Mouse (Mus musculus): Measurements from ENCODE around the gene Spock1. TPM values are rescaled to one million over a fixed set of nuclear protein-coding genes. Genes with fewer than 3 reads are reported as not detected.

Spock1 gene
- polyA plus RNA-seq, 1 experiment from 2014 or later, result 0.12 TPM

DNA sequence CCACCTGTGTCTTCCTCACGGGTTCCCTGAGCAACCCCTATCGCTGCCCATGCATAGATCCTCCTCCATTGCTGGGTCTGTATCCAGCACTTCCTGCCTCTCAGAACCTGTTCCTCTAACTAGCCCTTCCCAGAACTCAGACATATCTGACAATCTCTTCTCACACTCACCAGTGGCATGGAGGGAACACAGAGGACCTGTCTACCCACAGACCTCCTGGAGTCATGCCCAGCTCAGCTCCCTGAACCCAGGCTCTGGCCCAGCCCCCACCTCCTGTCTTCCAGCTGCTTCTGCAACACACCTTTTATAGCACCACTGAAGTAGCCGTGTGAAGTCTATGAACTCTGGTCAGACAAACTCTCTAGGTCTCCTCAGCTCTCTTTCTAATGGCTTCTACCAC, 101.3 kb downstream of the Spock1 start:
- Histone ChIP-seq H3K27me3 (ENCODE audit: control insufficient read depth, insufficient read depth, low read depth, low read length) (no peaks in the 10 kb centered on the region), H3K4me1 (ENCODE audit: control insufficient read depth, low read depth, low read length) (no peaks in the 10 kb centered on the region), H3K4me2 (ENCODE audit: low read depth, low read length) (no peak overlapping the region), H3K4me3 (ENCODE audit: low read depth, low read length) (no peak overlapping the region), H3K36me3 (ENCODE audit: control insufficient read depth, insufficient read depth) (no peaks in the 10 kb centered on the region), H3K9me3 (replicated peaks; ENCODE audit: control insufficient read depth, low read length) (no peaks in the 10 kb centered on the region), H3K27ac (ENCODE audit: low read length) (no peak overlapping the region), H3K9ac (ENCODE audit: low read depth, low read length) (no peak overlapping the region)
- WGBS (ENCODE audit: insufficient replicate concordance), result 55% methylated on average over 3 of the region's 3 CpGs
- no peak for ATAC-seq (ENCODE audit: low read depth)

DNA sequence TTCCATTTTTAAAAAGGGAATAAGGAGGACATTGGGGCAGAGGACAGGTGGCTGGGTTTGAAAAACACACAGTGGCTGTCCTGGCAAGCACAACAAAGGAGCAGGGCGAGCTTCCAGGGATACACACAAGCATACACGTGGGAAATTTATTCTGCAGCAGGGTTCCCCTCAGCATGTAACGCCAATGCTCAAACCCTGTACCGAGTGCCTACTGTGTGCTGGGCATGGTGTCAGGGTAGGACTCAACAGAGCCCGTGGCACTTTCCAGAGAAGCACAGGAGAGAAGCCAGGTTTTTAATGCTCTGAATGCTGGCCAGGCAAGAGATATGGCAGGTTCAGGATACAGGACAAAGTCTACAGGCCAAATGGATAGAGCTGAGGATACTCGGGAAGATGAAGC, 101.8 kb downstream of the Spock1 start:
- no peak overlapping the region for H3K4me3 ChIP-seq (ENCODE audit: low read depth, low read length)
- H3K36me3 ChIP-seq (ENCODE audit: control insufficient read depth, insufficient read depth), result no peaks in the 10 kb centered on the region
- H3K27me3 ChIP-seq (ENCODE audit: control insufficient read depth, insufficient read depth, low read depth, low read length), result no peaks in the 10 kb centered on the region
- H3K27ac ChIP-seq (ENCODE audit: low read length), result no peak overlapping the region
- H3K9ac ChIP-seq (ENCODE audit: low read depth, low read length), result no peak overlapping the region
- no peaks in the 10 kb centered on the region for H3K4me1 ChIP-seq (ENCODE audit: control insufficient read depth, low read depth, low read length)
- no peak overlapping the region for H3K4me2 ChIP-seq (ENCODE audit: low read depth, low read length)
- WGBS (ENCODE audit: insufficient replicate concordance), result 59% methylated on average over 6 of the region's 6 CpGs
- no peaks in the 10 kb centered on the region for H3K9me3 ChIP-seq (replicated peaks; ENCODE audit: control insufficient read depth, low read length)
- no peak for ATAC-seq (ENCODE audit: low read depth)

DNA sequence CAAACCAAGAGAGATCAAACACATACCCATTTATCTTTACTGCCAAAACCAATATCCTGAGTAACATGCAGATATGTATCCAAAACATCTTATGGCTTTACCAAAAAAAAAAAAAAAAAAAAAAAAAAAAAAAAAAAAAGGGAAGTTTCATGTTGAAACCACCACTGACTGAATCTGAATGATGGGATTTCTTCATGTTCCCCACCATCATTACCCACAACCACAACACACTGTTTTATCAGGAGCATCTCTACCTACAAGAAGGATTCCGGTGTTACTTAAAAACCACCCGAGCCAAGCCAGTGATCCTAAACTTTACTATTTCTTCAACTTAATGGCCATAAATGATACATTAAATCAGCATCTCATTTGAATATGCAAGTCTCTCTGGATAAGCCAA, 109.5 kb downstream of the Spock1 start:
- H3K36me3 ChIP-seq (ENCODE audit: control insufficient read depth, insufficient read depth), result no peaks in the 10 kb centered on the region
- WGBS (ENCODE audit: insufficient replicate concordance), result 35% methylated on average over 2 of the region's 2 CpGs

DNA sequence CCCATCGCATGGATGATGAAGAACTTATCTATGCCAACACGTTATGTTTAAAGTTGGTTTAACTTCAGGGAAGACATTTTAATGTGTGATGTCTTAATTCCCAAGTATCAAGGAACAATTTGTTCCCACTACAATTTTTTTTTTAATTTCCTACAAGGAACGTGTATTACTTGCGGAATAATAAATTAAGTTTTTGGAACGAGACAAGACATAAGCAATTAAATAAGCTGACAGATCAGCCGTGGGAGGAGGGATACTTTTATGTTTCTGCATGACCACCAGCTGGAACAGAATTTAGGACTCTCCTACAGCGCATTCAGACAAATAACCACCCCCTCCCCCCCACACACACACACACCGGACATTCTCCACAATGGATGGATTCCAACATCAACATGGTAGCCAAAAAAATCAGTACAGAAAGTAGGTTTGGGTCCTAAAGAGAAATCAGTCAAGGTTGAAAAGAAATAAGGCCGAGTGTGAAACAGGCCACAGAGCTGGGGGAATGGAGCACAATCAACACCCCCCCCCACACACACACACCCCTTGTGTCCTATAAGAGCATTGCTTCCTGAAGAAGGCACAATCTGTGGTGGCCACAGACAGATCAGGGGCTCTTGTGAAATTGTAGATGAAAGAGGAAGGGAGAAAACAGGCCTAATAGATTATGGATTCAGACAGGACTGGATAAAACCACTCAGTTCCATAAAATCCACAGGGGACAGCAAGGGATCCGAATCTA, 111.0 kb downstream of the Spock1 start:
- no peaks in the 10 kb centered on the region for H3K9me3 ChIP-seq (replicated peaks; ENCODE audit: control insufficient read depth, low read length)

More for the DNA sequence above, 109.5 kb downstream of the Spock1 start:
- Histone ChIP-seq H3K9ac (ENCODE audit: low read depth, low read length) (no peak overlapping the region), H3K4me1 (ENCODE audit: control insufficient read depth, low read depth, low read length) (no peaks in the 10 kb centered on the region), H3K9me3 (replicated peaks; ENCODE audit: control insufficient read depth, low read length) (no peaks in the 10 kb centered on the region), H3K4me2 (ENCODE audit: low read depth, low read length) (no peak overlapping the region), H3K4me3 (ENCODE audit: low read depth, low read length) (no peak overlapping the region), H3K27ac (ENCODE audit: low read length) (no peak overlapping the region), H3K27me3 (ENCODE audit: control insufficient read depth, insufficient read depth, low read depth, low read length) (no peaks in the 10 kb centered on the region)
- no peak for ATAC-seq (ENCODE audit: low read depth)

DNA sequence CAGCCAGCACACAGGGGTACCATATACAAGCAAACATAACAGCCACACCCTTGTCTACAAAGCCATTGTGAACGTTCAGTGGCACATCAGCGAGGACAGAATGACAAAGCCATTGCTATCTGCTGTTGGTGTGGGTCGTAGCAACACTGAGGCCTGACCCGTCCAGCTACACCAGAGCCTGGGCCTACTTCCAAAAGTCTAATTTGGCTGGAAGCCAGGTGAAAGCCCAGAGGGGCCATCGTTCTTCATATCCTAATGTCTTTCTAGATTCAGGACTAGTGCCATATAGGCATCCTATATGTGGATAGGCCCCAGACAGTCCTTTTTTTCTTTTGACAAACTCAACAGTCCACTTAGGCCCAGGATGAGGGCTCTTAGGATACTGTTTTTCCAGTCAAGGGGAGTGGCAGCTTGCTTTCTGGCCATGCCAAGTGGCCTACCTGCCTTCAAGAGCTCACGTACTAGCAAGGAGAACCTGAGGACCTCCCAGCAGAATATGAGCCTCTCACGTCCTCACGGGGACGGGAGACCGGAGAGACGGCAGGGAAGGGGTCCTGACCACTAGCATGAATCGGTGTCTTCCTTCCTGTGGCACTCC, 114.4 kb downstream of the Spock1 start:
- H3K4me3 ChIP-seq (ENCODE audit: low read depth, low read length), result no peak overlapping the region
- H3K27ac ChIP-seq (ENCODE audit: low read length), result no peak overlapping the region
- H3K27me3 ChIP-seq (ENCODE audit: control insufficient read depth, insufficient read depth, low read depth, low read length), result no peaks in the 10 kb centered on the region
- no peak for ATAC-seq (ENCODE audit: low read depth)
- H3K4me2 ChIP-seq (ENCODE audit: low read depth, low read length), result no peak overlapping the region
- no peaks in the 10 kb centered on the region for H3K4me1 ChIP-seq (ENCODE audit: control insufficient read depth, low read depth, low read length)
- no peak overlapping the region for H3K9ac ChIP-seq (ENCODE audit: low read depth, low read length)
- 62% methylated on average over 12 of the region's 12 CpGs for WGBS (ENCODE audit: insufficient replicate concordance)
- no peaks in the 10 kb centered on the region for H3K9me3 ChIP-seq (replicated peaks; ENCODE audit: control insufficient read depth, low read length)
- H3K36me3 ChIP-seq (ENCODE audit: control insufficient read depth, insufficient read depth), result no peaks in the 10 kb centered on the region

More for the DNA sequence above, 111.0 kb downstream of the Spock1 start:
- Histone ChIP-seq H3K4me3 (ENCODE audit: low read depth, low read length) (no peak overlapping the region), H3K27me3 (ENCODE audit: control insufficient read depth, insufficient read depth, low read depth, low read length) (no peaks in the 10 kb centered on the region), H3K4me2 (ENCODE audit: low read depth, low read length) (no peak overlapping the region), H3K4me1 (ENCODE audit: control insufficient read depth, low read depth, low read length) (no peaks in the 10 kb centered on the region), H3K36me3 (ENCODE audit: control insufficient read depth, insufficient read depth) (no peaks in the 10 kb centered on the region), H3K9ac (ENCODE audit: low read depth, low read length) (no peak overlapping the region), H3K27ac (ENCODE audit: low read length) (no peak overlapping the region)
- no peak for ATAC-seq (ENCODE audit: low read depth)
- WGBS (ENCODE audit: insufficient replicate concordance), result 64% methylated on average over 10 of the region's 10 CpGs

DNA sequence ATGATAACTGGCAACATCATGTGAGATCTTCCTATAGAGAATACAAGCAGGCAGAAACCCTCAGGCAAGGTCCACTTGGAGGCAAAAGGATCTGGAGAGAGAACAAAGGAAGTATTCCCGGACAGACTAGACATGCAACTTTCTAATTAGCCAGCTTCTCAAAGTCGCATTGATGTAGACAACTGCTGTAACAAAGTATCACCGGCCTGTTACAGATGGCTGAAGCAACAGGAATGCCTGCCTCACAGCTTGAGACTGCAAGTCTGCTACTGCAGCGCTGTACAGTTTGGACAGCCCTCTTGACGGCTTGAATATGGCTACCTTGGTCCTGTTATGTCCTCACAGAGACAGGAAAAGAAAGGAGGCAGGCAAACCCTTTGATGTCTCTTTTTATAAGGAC, 118.3 kb downstream of the Spock1 start:
- Histone ChIP-seq H3K36me3 (ENCODE audit: control insufficient read depth, insufficient read depth) (no peaks in the 10 kb centered on the region), H3K27ac (ENCODE audit: low read length) (no peak overlapping the region), H3K9ac (ENCODE audit: low read depth, low read length) (no peak overlapping the region), H3K9me3 (replicated peaks; ENCODE audit: control insufficient read depth, low read length) (no peaks in the 10 kb centered on the region; the same call in 1 of the 2 replicates), H3K4me1 (ENCODE audit: control insufficient read depth, low read depth, low read length) (no peaks in the 10 kb centered on the region), H3K4me2 (ENCODE audit: low read depth, low read length) (no peak overlapping the region), H3K27me3 (ENCODE audit: control insufficient read depth, insufficient read depth, low read depth, low read length) (no peaks in the 10 kb centered on the region), H3K4me3 (ENCODE audit: low read depth, low read length) (no peak overlapping the region)
- WGBS (ENCODE audit: insufficient replicate concordance), result 51% methylated on average over 5 of the region's 5 CpGs
- no peak for ATAC-seq (ENCODE audit: low read depth)

DNA sequence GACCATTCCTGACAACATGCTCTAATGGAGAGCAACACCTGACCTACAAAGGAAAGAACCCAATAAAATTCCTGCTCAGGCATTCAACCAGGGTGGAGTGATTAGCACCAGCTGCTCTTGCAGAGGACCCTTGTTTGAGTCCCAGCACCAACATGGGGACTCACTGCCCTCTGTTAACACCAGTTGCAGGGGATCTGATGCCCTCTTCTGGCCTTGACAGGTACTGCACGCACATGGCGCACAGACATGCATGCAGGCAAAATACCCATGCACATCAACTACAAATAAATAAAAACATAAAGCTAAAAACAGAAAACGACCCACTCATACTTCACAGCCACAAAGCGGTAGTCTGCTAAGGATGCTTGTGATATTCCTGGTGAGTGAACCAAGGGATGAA, 119.8 kb downstream of the Spock1 start:
- H3K9ac ChIP-seq (ENCODE audit: low read depth, low read length), result no peak overlapping the region

DNA sequence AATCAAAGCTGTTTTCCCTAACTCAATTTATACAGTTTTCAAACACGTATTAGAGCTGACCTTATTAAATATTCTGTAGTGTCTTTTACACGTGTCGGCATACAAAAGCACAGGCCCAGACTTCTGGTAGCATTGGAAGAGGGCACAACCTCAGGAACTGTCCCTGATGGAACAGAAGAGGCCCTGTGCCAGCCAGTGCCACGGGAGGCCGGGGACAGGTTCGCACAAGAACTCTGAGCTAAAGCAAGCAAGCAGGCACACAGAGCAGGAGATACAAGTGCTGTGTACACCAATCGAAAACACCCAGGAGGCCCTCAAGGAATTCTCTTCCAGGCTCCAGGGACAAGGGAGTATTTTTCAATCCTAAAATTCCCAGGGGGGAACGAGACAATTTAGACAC, 121.9 kb downstream of the Spock1 start:
- Histone ChIP-seq H3K4me2 (ENCODE audit: low read depth, low read length) (no peak overlapping the region), H3K4me3 (ENCODE audit: low read depth, low read length) (no peak overlapping the region), H3K4me1 (ENCODE audit: control insufficient read depth, low read depth, low read length) (no peaks in the 10 kb centered on the region), H3K9ac (ENCODE audit: low read depth, low read length) (no peak overlapping the region), H3K27ac (ENCODE audit: low read length) (no peak overlapping the region), H3K9me3 (replicated peaks; ENCODE audit: control insufficient read depth, low read length) (no peaks in the 10 kb centered on the region; the same call in 1 of the 2 replicates), H3K36me3 (ENCODE audit: control insufficient read depth, insufficient read depth) (no peaks in the 10 kb centered on the region), H3K27me3 (ENCODE audit: control insufficient read depth, insufficient read depth, low read depth, low read length) (no peaks in the 10 kb centered on the region)
- WGBS (ENCODE audit: insufficient replicate concordance), result 63% methylated on average over 8 of the region's 8 CpGs
- ATAC-seq (ENCODE audit: low read depth), result no peak

More for the DNA sequence above, 119.8 kb downstream of the Spock1 start:
- Histone ChIP-seq H3K27me3 (ENCODE audit: control insufficient read depth, insufficient read depth, low read depth, low read length) (no peaks in the 10 kb centered on the region), H3K4me3 (ENCODE audit: low read depth, low read length) (no peak overlapping the region), H3K4me1 (ENCODE audit: control insufficient read depth, low read depth, low read length) (no peaks in the 10 kb centered on the region), H3K4me2 (ENCODE audit: low read depth, low read length) (no peak overlapping the region), H3K9me3 (replicated peaks; ENCODE audit: control insufficient read depth, low read length) (no peaks in the 10 kb centered on the region; the same call in 1 of the 2 replicates), H3K36me3 (ENCODE audit: control insufficient read depth, insufficient read depth) (no peaks in the 10 kb centered on the region), H3K27ac (ENCODE audit: low read length) (no peak overlapping the region)
- ATAC-seq (ENCODE audit: low read depth), result no peak
- WGBS (ENCODE audit: insufficient replicate concordance), result 68% methylated on average over 4 of the region's 4 CpGs

DNA sequence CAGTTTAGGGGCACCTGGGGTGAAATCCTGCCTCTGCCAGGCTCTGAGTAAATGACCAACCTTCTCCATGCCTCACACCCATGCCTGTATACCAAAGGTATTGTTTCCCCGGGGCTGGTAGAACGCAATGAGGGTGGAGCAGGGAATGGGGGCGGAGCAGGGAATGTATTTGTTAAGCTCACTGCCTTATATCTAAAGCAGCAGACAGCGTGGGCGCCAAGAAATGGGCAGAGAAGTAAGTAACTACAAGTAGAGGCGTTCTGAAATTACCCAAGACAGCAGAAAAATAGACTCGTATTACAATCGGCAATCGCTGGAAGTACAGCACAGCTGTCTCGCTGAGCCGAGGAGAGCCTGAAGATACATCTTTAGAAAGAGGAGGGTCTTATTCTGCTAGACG, 125.2 kb downstream of the Spock1 start:
- H3K27ac ChIP-seq (ENCODE audit: low read length), result no peak overlapping the region
- no peak overlapping the region for H3K4me3 ChIP-seq (ENCODE audit: low read depth, low read length)
- no peak overlapping the region for H3K9ac ChIP-seq (ENCODE audit: low read depth, low read length)
- H3K9me3 ChIP-seq (replicated peaks; ENCODE audit: control insufficient read depth, low read length), result no peaks in the 10 kb centered on the region; the same call in 1 of the 2 replicates
- no peak for ATAC-seq (ENCODE audit: low read depth)
- no peak overlapping the region for H3K4me2 ChIP-seq (ENCODE audit: low read depth, low read length)
- no peaks in the 10 kb centered on the region for H3K36me3 ChIP-seq (ENCODE audit: control insufficient read depth, insufficient read depth)
- WGBS (ENCODE audit: insufficient replicate concordance), result 70% methylated on average over 12 of the region's 12 CpGs
- no peaks in the 10 kb centered on the region for H3K27me3 ChIP-seq (ENCODE audit: control insufficient read depth, insufficient read depth, low read depth, low read length)
- no peaks in the 10 kb centered on the region for H3K4me1 ChIP-seq (ENCODE audit: control insufficient read depth, low read depth, low read length)
